Mouse (Mus musculus): Measurements from ENCODE around the gene Jsrp1. TPM values are rescaled to one million over a fixed set of nuclear protein-coding genes. Genes with fewer than 3 reads are reported as not detected.

The Jsrp1 gene
- polyA plus RNA-seq, 1 experiment, result 5.0 TPM

DNA sequence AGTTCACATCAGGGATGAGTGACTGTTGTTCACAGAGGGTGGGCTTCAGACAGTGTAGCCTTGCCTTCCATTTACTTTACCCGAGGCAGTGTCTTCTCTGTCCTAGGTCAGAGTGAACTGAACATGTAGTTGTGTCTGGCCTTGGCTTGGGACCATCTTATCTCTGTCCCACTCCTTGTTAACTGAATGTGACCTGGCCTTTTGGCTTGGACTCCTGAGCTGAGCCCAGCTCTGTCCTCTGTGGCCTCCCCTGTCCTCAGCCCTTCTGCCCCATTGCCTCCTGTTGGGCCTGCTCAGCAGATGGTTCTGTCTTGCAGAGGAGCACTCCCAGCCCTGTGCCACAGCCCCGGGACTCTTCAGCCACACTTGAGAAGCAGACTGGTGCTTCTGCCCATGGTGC is 25.8 kb downstream of the Jsrp1 start:
- no peak for TF ChIP-seq CTCF (IDR thresholded peaks at IDR 0.05; ENCODE audit: extremely low read depth, insufficient read depth, low read length)
- no peak for TF ChIP-seq POLR2A (IDR thresholded peaks at IDR 0.05; ENCODE audit: extremely low read depth, insufficient read depth, low read length)
- Histone ChIP-seq H3K27ac (ENCODE audit: insufficient read depth, low read length) (no peak overlapping the region), H3K4me1 (ENCODE audit: control insufficient read depth, insufficient read depth, low read length) (no peaks in the 10 kb centered on the region), H3K4me3 (ENCODE audit: insufficient read depth, low read length) (no peak overlapping the region)

DNA sequence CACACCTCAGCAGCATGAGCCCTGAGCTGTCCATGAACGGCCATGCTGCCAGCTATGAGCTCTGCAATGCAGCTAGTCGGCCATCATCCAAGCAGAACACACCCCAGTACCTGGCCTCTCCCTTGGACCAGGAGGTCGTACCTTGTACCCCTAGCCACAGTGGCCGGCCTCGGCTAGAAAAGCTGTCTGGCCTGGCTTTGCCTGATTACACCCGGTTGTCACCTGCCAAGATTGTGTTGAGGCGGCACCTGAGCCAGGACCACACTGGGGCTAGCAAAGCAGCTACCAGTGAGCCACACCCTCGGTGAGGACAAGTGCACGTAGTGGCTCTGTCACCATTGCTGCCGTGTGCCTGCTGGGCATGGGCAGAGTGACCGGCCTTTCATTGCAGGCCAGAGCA is 27.3 kb downstream of the Jsrp1 start:
- H3K4me1 ChIP-seq (ENCODE audit: control insufficient read depth, insufficient read depth, low read length), result no peaks in the 10 kb centered on the region
- H3K27ac ChIP-seq (ENCODE audit: insufficient read depth, low read length), result no peak overlapping the region
- H3K4me3 ChIP-seq (ENCODE audit: insufficient read depth, low read length), result no peak overlapping the region
- no peak for TF ChIP-seq POLR2A (IDR thresholded peaks at IDR 0.05; ENCODE audit: extremely low read depth, insufficient read depth, low read length)
- no peak for TF ChIP-seq CTCF (IDR thresholded peaks at IDR 0.05; ENCODE audit: extremely low read depth, insufficient read depth, low read length)

DNA sequence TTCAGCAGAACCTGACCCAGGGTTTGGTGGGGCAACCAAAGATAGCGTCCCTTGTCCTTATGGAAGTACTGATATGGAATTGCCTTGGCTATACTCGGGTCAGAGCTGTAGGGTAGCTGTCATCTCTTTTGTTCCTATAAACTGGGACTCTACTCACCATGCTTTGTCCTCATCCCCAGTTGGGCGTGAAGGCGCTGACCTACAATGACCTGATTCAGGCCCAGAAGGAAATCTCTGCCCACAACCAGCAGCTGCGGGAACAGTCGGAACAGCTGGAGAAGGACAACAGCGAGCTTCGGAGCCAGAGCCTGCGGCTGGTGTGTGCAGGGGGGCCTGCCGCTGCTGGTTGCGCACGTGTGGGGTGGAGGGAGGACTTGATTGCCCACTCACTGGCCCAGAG is 28.4 kb downstream of the Jsrp1 start:
- no peak for TF ChIP-seq CTCF (IDR thresholded peaks at IDR 0.05; ENCODE audit: extremely low read depth, insufficient read depth, low read length)
- TF ChIP-seq POLR2A (IDR thresholded peaks at IDR 0.05; ENCODE audit: extremely low read depth, insufficient read depth, low read length), result no peak
- Histone ChIP-seq H3K27ac (ENCODE audit: insufficient read depth, low read length) (0 out of 2 replicates have a peak overlapping the region, but pooled peaks have one; percentile 4), H3K4me1 (ENCODE audit: control insufficient read depth, insufficient read depth, low read length) (no peaks in the 10 kb centered on the region), H3K4me3 (ENCODE audit: insufficient read depth, low read length) (no peak overlapping the region)

DNA sequence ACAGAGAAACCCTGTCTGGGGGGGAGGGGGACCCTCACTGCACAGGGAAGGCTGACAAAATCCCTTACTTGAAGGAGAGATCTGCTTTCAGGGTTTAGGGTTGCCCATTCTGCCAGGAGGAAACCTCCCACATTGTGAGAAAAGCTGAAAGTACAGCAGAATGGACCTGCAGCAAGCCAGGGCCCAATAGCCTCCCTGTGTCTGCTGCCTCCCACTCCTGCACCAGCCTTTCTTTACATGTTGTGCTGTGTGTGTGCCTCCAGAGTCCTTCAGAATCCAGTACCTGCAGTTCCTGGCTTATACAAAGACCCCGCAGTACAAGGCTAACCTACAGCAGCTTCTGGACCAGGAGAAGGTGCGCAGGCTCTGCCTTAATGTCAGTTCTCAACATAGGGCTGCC is 29.0 kb downstream of the Jsrp1 start:
- Histone ChIP-seq H3K4me3 (ENCODE audit: insufficient read depth, low read length) (no peak overlapping the region), H3K27ac (ENCODE audit: insufficient read depth, low read length) (no peak overlapping the region), H3K4me1 (ENCODE audit: control insufficient read depth, insufficient read depth, low read length) (no peaks in the 10 kb centered on the region)
- TF ChIP-seq POLR2A (IDR thresholded peaks at IDR 0.05; ENCODE audit: extremely low read depth, insufficient read depth, low read length) (no peak), CTCF (IDR thresholded peaks at IDR 0.05; ENCODE audit: extremely low read depth, insufficient read depth, low read length) (no peak)

DNA sequence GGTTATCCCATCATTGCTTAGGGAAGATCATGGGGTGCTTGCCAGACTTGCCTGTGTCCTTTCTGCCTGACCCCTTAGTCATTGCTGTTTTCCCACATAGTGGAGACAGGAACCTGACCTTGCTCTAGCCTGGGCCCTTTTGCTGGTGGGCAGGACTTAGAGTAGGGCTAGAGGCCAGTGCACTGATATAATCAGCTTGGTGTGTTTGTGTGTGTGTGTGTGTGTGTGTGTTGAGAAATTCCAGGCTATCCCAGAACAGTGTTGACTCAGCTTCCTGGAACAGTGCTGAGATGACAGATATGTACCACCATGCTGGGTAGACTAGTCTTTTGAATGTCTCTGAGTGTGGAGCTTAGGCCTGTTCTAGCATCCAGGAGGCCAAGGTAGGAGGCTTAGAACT is 33.7 kb downstream of the Jsrp1 start:
- Histone ChIP-seq H3K4me3 (ENCODE audit: insufficient read depth, low read length) (no peak overlapping the region), H3K27ac (ENCODE audit: insufficient read depth, low read length) (no peak overlapping the region), H3K4me1 (ENCODE audit: control insufficient read depth, insufficient read depth, low read length) (peaks cover 5% of the 10 kb centered on the region)
- TF ChIP-seq CTCF (IDR thresholded peaks at IDR 0.05; ENCODE audit: extremely low read depth, insufficient read depth, low read length), result no peak
- no peak for TF ChIP-seq POLR2A (IDR thresholded peaks at IDR 0.05; ENCODE audit: extremely low read depth, insufficient read depth, low read length)

DNA sequence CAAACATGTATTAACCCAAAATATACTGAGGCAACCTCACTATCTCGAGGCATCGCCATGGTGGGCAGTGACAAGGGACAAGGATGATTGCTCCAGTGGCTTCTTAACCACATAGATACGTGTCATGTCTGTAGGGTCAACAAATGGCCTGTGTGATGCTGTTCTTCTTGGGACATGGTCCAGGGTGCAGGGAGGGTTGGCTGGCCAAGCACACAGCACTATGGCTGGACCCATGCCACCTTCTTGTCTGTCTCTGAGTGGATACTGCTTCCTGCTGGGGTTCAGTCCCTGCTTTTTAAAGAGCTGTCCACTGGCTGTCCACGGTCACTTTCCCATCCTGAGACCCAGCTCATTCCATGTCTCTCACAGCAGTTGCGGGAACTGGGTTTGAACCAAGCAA is 36.2 kb downstream of the Jsrp1 start:
- TF ChIP-seq CTCF (IDR thresholded peaks at IDR 0.05; ENCODE audit: extremely low read depth, insufficient read depth, low read length) (no peak), POLR2A (IDR thresholded peaks at IDR 0.05; ENCODE audit: extremely low read depth, insufficient read depth, low read length) (no peak)
- H3K4me1 ChIP-seq (ENCODE audit: control insufficient read depth, insufficient read depth, low read length), result peaks cover 14% of the 10 kb centered on the region
- no peak overlapping the region for H3K27ac ChIP-seq (ENCODE audit: insufficient read depth, low read length)
- no peak overlapping the region for H3K4me3 ChIP-seq (ENCODE audit: insufficient read depth, low read length)

DNA sequence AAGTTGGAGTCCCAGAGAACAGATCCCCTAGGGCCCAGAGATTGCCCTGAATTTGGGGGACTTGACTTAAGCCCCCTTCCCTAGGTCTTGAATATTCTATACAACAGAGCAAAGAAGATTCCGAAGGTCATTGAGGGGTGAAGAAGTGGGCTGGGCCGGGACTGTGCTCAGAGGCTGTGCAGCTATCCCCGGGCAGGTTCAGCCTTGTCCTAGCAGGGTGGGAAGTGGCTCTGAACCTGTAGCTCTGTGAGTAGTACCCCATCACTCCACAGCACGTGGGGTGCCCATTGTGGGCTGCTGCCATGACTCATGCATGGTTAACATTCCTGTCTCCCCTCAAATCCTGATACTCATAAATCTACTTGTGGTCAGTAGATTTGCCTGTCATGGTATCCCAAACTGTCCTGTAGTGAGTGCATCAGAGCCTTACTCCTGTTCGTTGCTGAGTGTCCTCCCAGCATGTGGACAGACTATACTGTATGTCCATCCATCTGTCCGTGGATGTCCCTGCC is 36.9 kb downstream of the Jsrp1 start:
- TF ChIP-seq CTCF (IDR thresholded peaks at IDR 0.05; ENCODE audit: extremely low read depth, insufficient read depth, low read length) (no peak), POLR2A (IDR thresholded peaks at IDR 0.05; ENCODE audit: extremely low read depth, insufficient read depth, low read length) (no peak)

DNA sequence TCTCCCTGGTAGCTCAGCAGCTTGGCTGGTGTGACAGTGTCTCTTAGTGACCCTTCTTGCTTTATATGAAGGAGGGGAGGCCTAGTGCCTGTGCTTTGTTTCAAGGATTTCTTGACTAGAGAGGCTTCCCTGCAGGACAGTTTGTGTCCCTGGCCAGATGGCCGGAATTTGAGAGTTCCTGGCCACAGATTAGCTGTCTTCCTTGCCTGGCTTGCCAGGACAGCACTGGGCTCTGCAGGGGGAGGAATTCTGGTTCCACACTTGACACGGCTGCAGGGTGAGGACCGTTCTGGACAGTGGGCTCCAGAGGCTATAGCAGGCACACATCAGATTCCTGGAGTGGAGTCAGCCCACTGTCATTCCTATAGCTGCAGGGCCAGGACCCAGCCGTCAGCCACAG is 37.6 kb downstream of the Jsrp1 start:
- H3K4me1 ChIP-seq (ENCODE audit: control insufficient read depth, insufficient read depth, low read length), result peaks cover 14% of the 10 kb centered on the region

More for the DNA sequence above, 36.9 kb downstream of the Jsrp1 start:
- no peak overlapping the region for H3K4me3 ChIP-seq (ENCODE audit: insufficient read depth, low read length)
- peaks cover 14% of the 10 kb centered on the region for H3K4me1 ChIP-seq (ENCODE audit: control insufficient read depth, insufficient read depth, low read length)
- H3K27ac ChIP-seq (ENCODE audit: insufficient read depth, low read length), result no peak overlapping the region

DNA sequence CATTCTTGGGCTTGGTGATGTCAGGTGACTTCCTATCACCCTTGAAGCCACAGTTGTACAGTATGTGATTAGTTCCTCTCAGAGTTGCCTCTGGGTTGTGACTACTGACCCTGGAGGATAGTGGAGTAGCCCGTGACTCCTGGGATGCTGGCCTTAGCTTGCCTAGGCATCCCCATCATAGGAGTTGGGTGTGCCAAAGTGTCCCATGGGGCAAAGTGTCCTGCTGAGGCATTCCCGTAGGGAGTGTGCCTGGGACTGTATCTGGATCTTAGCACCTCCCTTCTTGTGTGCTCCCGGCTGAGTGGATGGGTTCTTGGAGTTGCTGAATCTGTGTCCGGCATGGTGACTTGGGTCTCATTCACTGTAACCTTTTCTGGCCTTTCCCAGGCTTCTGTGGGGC is 38.3 kb downstream of the Jsrp1 start:
- TF ChIP-seq POLR2A (IDR thresholded peaks at IDR 0.05; ENCODE audit: extremely low read depth, insufficient read depth, low read length), result no peak
- no peak for TF ChIP-seq CTCF (IDR thresholded peaks at IDR 0.05; ENCODE audit: extremely low read depth, insufficient read depth, low read length)
- Histone ChIP-seq H3K27ac (ENCODE audit: insufficient read depth, low read length) (no peak overlapping the region), H3K4me1 (ENCODE audit: control insufficient read depth, insufficient read depth, low read length) (peaks cover 14% of the 10 kb centered on the region), H3K4me3 (ENCODE audit: insufficient read depth, low read length) (no peak overlapping the region)

More for the DNA sequence above, 37.6 kb downstream of the Jsrp1 start:
- no peak for TF ChIP-seq POLR2A (IDR thresholded peaks at IDR 0.05; ENCODE audit: extremely low read depth, insufficient read depth, low read length)
- Histone ChIP-seq H3K4me3 (ENCODE audit: insufficient read depth, low read length) (no peak overlapping the region), H3K27ac (ENCODE audit: insufficient read depth, low read length) (no peak overlapping the region)

DNA sequence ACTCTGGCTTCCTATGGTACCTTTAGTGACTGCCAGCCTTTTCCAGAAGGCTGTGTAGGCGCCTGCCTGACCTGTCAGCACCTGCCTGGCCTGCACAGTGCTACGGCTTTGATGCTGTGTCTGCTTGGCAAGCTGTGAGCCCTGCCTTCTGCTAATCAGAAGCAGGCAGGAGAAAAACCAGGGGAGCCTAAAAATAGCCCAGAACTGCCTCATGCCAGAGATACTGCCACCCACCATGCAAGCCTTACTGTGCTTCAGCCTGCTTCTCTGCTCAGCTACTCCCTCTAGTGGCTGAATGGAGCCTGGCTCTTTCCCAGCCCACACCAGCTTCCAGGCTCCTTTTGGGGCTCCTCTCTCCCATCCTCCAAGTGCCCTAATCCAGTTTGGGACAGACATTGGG is 38.7 kb downstream of the Jsrp1 start:
- TF ChIP-seq CTCF (IDR thresholded peaks at IDR 0.05; ENCODE audit: extremely low read depth, insufficient read depth, low read length) (peak; percentile 96), POLR2A (IDR thresholded peaks at IDR 0.05; ENCODE audit: extremely low read depth, insufficient read depth, low read length) (no peak)
- H3K4me3 ChIP-seq (ENCODE audit: insufficient read depth, low read length), result no peak overlapping the region
- peaks cover 14% of the 10 kb centered on the region for H3K4me1 ChIP-seq (ENCODE audit: control insufficient read depth, insufficient read depth, low read length)
- peak overlapping the region; percentile 40 for H3K27ac ChIP-seq (ENCODE audit: insufficient read depth, low read length)
